Mouse (Mus musculus): ENCODE data around the gene 2610507B11Rik. TPM values are rescaled to one million over a fixed set of nuclear protein-coding genes. Genes with fewer than 3 reads are reported as not detected.

Gene 2610507B11Rik
- polyA plus RNA-seq (2015; fragmentation: Nextera tagmentation; extraction: Ambion mirVana): 69.8 and 78.7 TPM in 2 replicates

DNA sequence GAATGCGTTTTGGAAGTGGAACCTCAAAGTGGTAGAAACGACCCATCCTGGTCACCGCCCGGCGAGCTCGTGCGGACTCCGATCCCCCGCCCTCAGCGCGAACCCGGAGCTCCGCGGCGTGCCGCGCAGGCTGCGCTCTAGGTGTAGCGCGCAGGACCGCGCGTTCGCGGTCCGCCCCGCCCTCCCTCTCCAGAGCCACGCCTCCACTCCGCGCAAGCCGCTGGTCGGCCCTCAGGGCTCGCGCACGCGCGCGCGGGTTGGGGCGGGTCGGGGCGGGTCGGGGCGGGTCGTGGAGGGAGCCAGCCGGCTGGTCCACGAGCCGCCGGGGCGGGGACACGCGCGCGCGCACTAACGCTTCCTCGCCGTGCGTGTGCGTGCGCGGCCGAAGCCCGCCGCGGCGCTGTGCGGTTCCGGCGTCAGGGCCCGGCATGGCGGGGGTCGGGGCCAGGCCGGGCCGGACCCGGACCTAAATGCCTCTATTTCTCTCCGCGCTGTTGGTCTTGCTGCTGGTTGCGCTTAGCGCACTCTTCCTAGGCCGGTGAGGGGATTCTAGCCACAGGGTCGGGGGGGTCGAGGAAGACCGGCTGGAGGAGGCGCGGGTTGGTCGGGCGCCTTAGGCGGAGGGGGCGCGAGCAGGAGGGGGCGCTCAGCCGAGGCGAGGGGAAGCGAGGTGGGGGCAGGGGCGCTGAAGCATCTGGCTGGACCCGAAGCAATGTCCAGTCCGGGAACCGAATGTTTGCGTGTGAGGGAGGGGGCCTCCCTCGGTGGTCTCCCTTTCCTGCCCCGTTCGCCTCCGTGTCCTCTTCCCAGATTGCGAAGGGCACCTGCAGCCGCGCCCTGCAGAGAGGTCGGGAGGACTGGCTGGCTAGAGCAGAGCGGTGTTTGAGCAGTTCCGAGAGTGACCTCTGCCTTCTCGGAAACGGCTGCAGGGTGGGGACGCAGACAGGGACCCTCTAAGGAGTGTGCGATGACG is at the start of gene 2610507B11Rik:
Gene 2610507B11Rik (plus strand): TSS at position 373 of the 973 bp plus-strand sequence.
- peak; percentile 97 for ATAC-seq (ENCODE audit: low FRiP score, low TSS enrichment)

DNA sequence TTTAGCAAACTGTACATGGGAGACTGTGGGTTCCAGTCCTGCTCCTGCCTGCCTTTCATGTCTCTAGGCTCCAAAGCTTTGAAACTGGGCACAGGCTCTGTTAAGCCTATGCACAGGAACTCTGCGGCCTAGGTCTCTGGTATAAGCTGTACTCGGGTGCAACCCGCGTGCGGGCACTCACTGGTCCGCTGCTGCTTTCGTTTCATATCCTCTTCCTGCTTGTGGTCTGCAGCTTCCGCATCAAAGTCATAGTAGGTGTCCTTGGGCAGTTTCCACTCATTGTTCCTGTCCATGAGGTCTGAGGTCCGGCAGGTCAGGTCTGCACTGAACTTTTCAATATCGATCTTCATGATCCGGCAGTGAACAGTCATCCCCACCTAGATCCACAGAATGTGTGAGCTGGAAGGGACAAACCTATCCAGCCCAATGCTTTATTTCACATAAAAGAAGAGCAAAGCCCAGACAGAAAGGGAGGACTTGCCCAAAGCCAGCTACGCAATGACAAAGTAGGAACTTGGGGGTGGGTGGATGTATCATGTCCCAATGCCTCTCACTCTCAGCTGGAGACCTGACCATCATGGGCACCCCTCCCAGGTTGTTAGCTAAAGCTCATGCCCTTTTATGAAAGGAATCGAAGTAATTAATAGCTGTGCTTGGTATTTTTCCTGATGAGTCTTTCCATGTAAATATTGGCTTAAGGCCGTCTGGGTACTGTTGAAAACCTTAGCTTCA is 48.3 kb upstream of the 2610507B11Rik start:
- no peak overlapping the region for H3K4me3 ChIP-seq (ENCODE audit: low read length)
- WGBS: 91% methylated on average over 14 of the region's 14 CpGs

More for the DNA sequence above, at the start of gene 2610507B11Rik:
- H3K4me3 ChIP-seq (ENCODE audit: low read length): peak within 1 kb of the TSS; percentile 88
- peak within 1 kb of the TSS; percentile 92 for H3K27ac ChIP-seq (ENCODE audit: low read length)
- H3K9me3 ChIP-seq (ENCODE audit: low read length): no peaks in the 10 kb centered on the region
- H3K27me3 ChIP-seq (ENCODE audit: insufficient read depth, low read length): peaks cover 7% of the 10 kb centered on the region; the same call in 1 of the 2 replicates
- peak within 1 kb of the TSS; percentile 72 for H3K4me2 ChIP-seq (replicated peaks; ENCODE audit: low read depth, low read length)
- H3K9ac ChIP-seq (replicated peaks; ENCODE audit: low read length): peak within 1 kb of the TSS; percentile 86
- H3K4me1 ChIP-seq (ENCODE audit: insufficient read depth, low read length): peaks cover 15% of the 10 kb centered on the region
- peaks cover 32% of the 10 kb centered on the region for H3K36me3 ChIP-seq (ENCODE audit: insufficient read depth, low read length)
- WGBS: under 1% methylated on average over 97 of the region's 115 CpGs

GRCm38 (mm10) chr11:78215709-78216317 is 45.7 kb upstream of the 2610507B11Rik start:
- H3K9ac ChIP-seq (replicated peaks; ENCODE audit: low read length): no peak overlapping the region
- H3K9me3 ChIP-seq (ENCODE audit: low read length): no peaks in the 10 kb centered on the region
- no peak overlapping the region for H3K27ac ChIP-seq (ENCODE audit: low read length)
- peaks cover 87% of the 10 kb centered on the region for H3K36me3 ChIP-seq (ENCODE audit: insufficient read depth, low read length)
- no peak overlapping the region for H3K4me2 ChIP-seq (replicated peaks; ENCODE audit: low read depth, low read length)
- no peaks in the 10 kb centered on the region for H3K27me3 ChIP-seq (ENCODE audit: insufficient read depth, low read length)
- no peak overlapping the region for H3K4me3 ChIP-seq (ENCODE audit: low read length)
- no peaks in the 10 kb centered on the region for H3K4me1 ChIP-seq (ENCODE audit: insufficient read depth, low read length)
- WGBS: 84% methylated on average over 11 of the region's 11 CpGs
- ATAC-seq (ENCODE audit: low FRiP score, low TSS enrichment): no peak

More for the DNA sequence above, 48.3 kb upstream of the 2610507B11Rik start:
- no peak for ATAC-seq (ENCODE audit: low FRiP score, low TSS enrichment)
- Histone ChIP-seq H3K27me3 (ENCODE audit: insufficient read depth, low read length) (no peaks in the 10 kb centered on the region), H3K9ac (replicated peaks; ENCODE audit: low read length) (no peak overlapping the region), H3K4me2 (replicated peaks; ENCODE audit: low read depth, low read length) (no peak overlapping the region), H3K27ac (ENCODE audit: low read length) (no peak overlapping the region), H3K36me3 (ENCODE audit: insufficient read depth, low read length) (peaks cover 88% of the 10 kb centered on the region), H3K4me1 (ENCODE audit: insufficient read depth, low read length) (no peaks in the 10 kb centered on the region), H3K9me3 (ENCODE audit: low read length) (no peaks in the 10 kb centered on the region)

DNA sequence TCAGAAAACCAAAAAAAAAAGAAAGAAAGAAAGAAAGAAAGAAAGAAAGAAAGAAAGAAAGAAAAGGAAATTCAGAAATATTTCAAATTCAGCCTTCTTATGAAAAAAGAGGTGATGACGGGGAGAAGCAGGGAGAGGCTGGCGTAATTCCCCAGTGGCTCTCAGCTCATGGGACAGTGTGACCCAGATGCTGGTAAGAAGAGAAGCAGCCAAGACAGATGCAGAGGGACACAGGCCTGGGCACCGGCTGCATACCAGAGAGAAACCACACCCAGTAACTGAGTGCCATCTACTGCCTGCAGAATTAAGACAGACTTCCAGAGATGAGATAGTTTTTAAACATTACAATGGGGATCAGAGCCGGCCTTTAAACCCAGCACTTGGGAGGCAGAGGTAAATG is 38.0 kb upstream of the 2610507B11Rik start:
- H3K36me3 ChIP-seq (ENCODE audit: insufficient read depth, low read length): peaks cover 90% of the 10 kb centered on the region
- 97% methylated on average over 4 of the region's 4 CpGs for WGBS
- no peaks in the 10 kb centered on the region for H3K9me3 ChIP-seq (ENCODE audit: low read length)
- no peak overlapping the region for H3K9ac ChIP-seq (replicated peaks; ENCODE audit: low read length)
- ATAC-seq (ENCODE audit: low FRiP score, low TSS enrichment): no peak
- H3K27me3 ChIP-seq (ENCODE audit: insufficient read depth, low read length): no peaks in the 10 kb centered on the region
- no peak overlapping the region for H3K4me3 ChIP-seq (ENCODE audit: low read length)
- no peak overlapping the region for H3K27ac ChIP-seq (ENCODE audit: low read length)
- no peak overlapping the region for H3K4me2 ChIP-seq (replicated peaks; ENCODE audit: low read depth, low read length)
- no peaks in the 10 kb centered on the region for H3K4me1 ChIP-seq (ENCODE audit: insufficient read depth, low read length)

GRCm38 (mm10) chr11:78231518-78231917 is 30.0 kb upstream of the 2610507B11Rik start:
- Histone ChIP-seq H3K4me2 (replicated peaks; ENCODE audit: low read depth, low read length) (no peak overlapping the region), H3K9me3 (ENCODE audit: low read length) (no peaks in the 10 kb centered on the region), H3K27me3 (ENCODE audit: insufficient read depth, low read length) (no peaks in the 10 kb centered on the region), H3K27ac (ENCODE audit: low read length) (no peak overlapping the region), H3K9ac (replicated peaks; ENCODE audit: low read length) (no peak overlapping the region), H3K4me1 (ENCODE audit: insufficient read depth, low read length) (no peaks in the 10 kb centered on the region), H3K36me3 (ENCODE audit: insufficient read depth, low read length) (peaks cover 69% of the 10 kb centered on the region), H3K4me3 (ENCODE audit: low read length) (no peak overlapping the region)
- 92% methylated on average over 6 of the region's 6 CpGs for WGBS
- no peak for ATAC-seq (ENCODE audit: low FRiP score, low TSS enrichment)

DNA sequence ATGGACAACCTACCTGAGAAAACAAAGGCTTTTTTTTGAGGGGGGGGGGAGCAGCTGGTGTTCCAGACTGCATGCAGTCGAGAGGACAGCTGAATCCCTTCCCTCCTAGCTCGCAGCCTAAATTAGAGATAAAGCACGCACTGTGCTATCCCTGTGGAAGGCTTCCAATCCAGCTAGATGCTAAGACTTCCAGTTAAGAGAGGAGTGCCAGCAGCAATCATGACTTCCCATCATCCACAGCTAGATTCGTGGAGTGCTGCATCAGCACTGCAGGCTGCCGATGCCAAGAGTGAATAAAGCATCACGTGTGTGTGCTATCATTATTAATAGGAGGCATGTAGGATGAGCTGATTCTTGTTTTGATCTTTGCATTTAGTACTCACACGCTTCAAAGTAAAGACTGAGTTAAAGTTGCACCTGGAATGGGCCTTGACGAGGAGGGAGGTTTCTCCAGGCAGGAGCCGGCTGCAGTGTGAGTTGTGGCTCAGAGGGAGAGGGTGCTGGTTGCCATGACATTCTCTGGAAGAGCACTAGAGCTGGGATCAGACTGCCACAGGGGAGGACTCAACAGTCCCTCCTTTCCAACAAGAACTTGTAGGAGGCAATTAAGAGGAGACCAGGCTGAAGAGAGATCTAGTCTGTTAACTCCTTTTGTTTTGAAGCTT is 21.2 kb upstream of the 2610507B11Rik start:
- ATAC-seq (ENCODE audit: low FRiP score, low TSS enrichment): no peak
- H3K27me3 ChIP-seq (ENCODE audit: insufficient read depth, low read length): no peaks in the 10 kb centered on the region
- H3K9me3 ChIP-seq (ENCODE audit: low read length): no peaks in the 10 kb centered on the region
- H3K4me1 ChIP-seq (ENCODE audit: insufficient read depth, low read length): peaks cover 9% of the 10 kb centered on the region
- no peak overlapping the region for H3K27ac ChIP-seq (ENCODE audit: low read length)
- H3K4me3 ChIP-seq (ENCODE audit: low read length): no peak overlapping the region
- no peak overlapping the region for H3K9ac ChIP-seq (replicated peaks; ENCODE audit: low read length)
- H3K4me2 ChIP-seq (replicated peaks; ENCODE audit: low read depth, low read length): no peak overlapping the region
- WGBS: 91% methylated on average over 9 of the region's 9 CpGs
- H3K36me3 ChIP-seq (ENCODE audit: insufficient read depth, low read length): peaks cover 16% of the 10 kb centered on the region

DNA sequence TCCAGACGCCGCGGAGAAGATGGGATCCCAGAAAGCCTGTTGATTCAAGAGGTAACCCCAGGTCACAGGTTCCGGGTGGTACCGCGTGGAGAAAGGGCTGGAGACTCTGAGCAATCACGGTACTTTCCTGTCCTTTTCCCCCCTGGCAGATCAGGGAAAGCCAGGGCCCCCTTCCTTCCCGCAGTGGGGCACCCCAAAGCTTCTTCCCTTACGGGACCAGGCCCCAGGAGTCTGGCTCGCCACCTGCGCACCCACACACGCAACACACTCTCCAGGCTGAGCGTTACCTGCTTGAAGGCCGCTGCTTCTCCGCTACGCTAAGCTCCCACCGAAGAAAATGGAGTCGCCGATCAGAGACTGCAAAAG is 16.3 kb upstream of the 2610507B11Rik start:
- Histone ChIP-seq H3K9ac (replicated peaks; ENCODE audit: low read length) (peak overlapping the region; percentile 88), H3K27ac (ENCODE audit: low read length) (peak overlapping the region; percentile 97), H3K4me1 (ENCODE audit: insufficient read depth, low read length) (peaks cover 22% of the 10 kb centered on the region), H3K4me3 (ENCODE audit: low read length) (peak overlapping the region; percentile 75), H3K27me3 (ENCODE audit: insufficient read depth, low read length) (no peaks in the 10 kb centered on the region), H3K9me3 (ENCODE audit: low read length) (no peaks in the 10 kb centered on the region), H3K4me2 (replicated peaks; ENCODE audit: low read depth, low read length) (peak overlapping the region; percentile 76), H3K36me3 (ENCODE audit: insufficient read depth, low read length) (peaks cover 5% of the 10 kb centered on the region; the same call in 1 of the 2 replicates)
- under 1% methylated on average over 19 of the region's 19 CpGs for WGBS
- no peak; the same call in 1 of the 2 replicates for ATAC-seq (ENCODE audit: low FRiP score, low TSS enrichment)

DNA sequence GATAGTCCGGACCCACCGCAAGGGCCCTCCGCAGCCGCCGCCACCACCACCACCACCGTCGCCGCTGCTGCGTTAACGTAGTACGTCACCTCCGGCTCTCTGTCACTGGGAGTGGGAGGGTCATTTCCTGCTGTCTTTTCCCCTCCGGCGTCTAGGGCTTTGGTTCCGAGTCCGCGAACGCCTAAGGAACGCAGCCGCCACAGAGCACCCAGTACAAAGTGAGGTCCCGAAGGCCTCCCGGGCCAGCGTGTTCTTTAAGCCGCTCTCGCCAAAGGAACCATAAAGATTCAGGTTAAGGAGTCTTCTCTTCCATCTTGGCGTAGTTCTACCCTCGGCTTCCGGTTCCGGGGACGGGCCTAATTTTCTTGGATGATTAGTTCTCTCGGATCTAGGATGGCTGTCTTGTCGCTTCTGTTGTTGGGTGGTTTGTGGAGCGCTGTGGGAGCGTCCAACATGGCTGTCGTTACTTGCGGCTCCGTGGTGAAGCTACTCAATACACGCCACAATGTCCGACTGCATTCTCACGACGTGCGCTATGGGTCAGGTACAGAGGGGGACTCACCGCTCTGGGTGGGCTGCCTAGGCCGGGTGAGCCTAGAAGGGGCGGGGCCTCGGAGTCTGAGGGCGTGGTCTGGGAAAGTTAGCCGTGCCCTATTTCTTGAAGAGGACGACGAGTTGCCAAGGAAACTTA is 15.8 kb upstream of the 2610507B11Rik start, which contains the start of the genes Sdf2 and Supt6:
Gene Sdf2 (plus strand): TSS at position 120 of the 691 bp plus-strand sequence.
Gene Supt6 (minus strand): TSS at position 361 of the 691 bp plus-strand sequence.
- H3K4me1 ChIP-seq (ENCODE audit: insufficient read depth, low read length): peaks cover 22% of the 10 kb centered on the region
- under 1% methylated on average over 50 of the region's 50 CpGs for WGBS

More for the DNA sequence above, 15.8 kb upstream of the 2610507B11Rik start, which contains the start of the genes Sdf2 and Supt6:
- ATAC-seq (ENCODE audit: low FRiP score, low TSS enrichment): peak; percentile 96
- no peaks in the 10 kb centered on the region for H3K9me3 ChIP-seq (ENCODE audit: low read length)
- no peaks in the 10 kb centered on the region for H3K27me3 ChIP-seq (ENCODE audit: insufficient read depth, low read length)
- H3K4me3 ChIP-seq (ENCODE audit: low read length): peak within 1 kb of the TSS; percentile 75
- peaks cover under 1% of the 10 kb centered on the region for H3K36me3 ChIP-seq (ENCODE audit: insufficient read depth, low read length)
- peak within 1 kb of the TSS; percentile 76 for H3K4me2 ChIP-seq (replicated peaks; ENCODE audit: low read depth, low read length)
- peak within 1 kb of the TSS; percentile 97 for H3K27ac ChIP-seq (ENCODE audit: low read length)
- peak within 1 kb of the TSS; percentile 88 for H3K9ac ChIP-seq (replicated peaks; ENCODE audit: low read length)

Data from kidney, embryonic 16.5 days (tissue).